Mouse (Mus musculus) ES-Bruce4 (cell line): ENCODE measurements around the gene Fra10ac1.

Source experiments
- CTCF ChIP-seq: IDR thresholded peaks from one replicate; pipeline ENCODE4 v1.8.1; 2011; ENCODE audit warnings: low read depth, low read length
- EP300 ChIP-seq: IDR thresholded peaks from 2 replicates; pipeline ENCODE4 v1.6.1; 2011; ENCODE audit warnings: low read depth, low read length; ENCODE audit not compliant: insufficient read depth
- POLR2A ChIP-seq: IDR thresholded peaks from one replicate; pipeline ENCODE4 v1.8.1; 2011; ENCODE audit warnings: low read length; ENCODE audit not compliant: insufficient read depth

GRCm38 (mm10) chr19:38259436-38259835 lies 35.5 kb upstream of the Fra10ac1 start:
- TF ChIP-seq CTCF (no peak), POLR2A (no peak), EP300 (no peak)
